Mouse (Mus musculus) cerebellum, adult 2 months (tissue): Measurements from ENCODE around the gene Arhgef3. TPM values are rescaled to one million over a fixed set of nuclear protein-coding genes. Genes with fewer than 3 reads are reported as not detected.
A peak's percentile ranks its signal among the peaks of the same experiment; 100 is the strongest.

Experiments used
- DNase-seq, 2 experiments: peaks; one replicate each; pipeline ENCODE4 v3.0.0; 2021
- H3K27ac ChIP-seq: fragments of 200-500 bp; 2 replicates; pipeline ENCODE4 v1.5.1; 2012; ENCODE audit warnings: low read length, control low read depth, inconsistent platforms; ENCODE audit not compliant: insufficient read depth
- H3K27me3 ChIP-seq: fragments of 200-500 bp; 2 replicates; pipeline ENCODE4 v1.6.1; 2012; ENCODE audit warnings: inconsistent platforms, mild to moderate bottlenecking, low read length, moderate library complexity; ENCODE audit not compliant: control insufficient read depth, insufficient read depth
- H3K4me1 ChIP-seq: fragments of 200-500 bp; 2 replicates; pipeline ENCODE4 v1.6.1; 2011; ENCODE audit warnings: low read length; ENCODE audit not compliant: control insufficient read depth, insufficient read depth
- H3K4me3 ChIP-seq: fragments of 200-500 bp; replicated peaks from 2 replicates; pipeline ENCODE3; 2011; ENCODE audit warnings: mild to moderate bottlenecking, low read depth, low read length, control low read depth; ENCODE audit not compliant: insufficient read depth
- CTCF ChIP-seq: fragments of 200-500 bp; IDR thresholded peaks from 2 replicates; pipeline ENCODE4 v1.5.1; 2011; ENCODE audit warnings: low read depth, mild to moderate bottlenecking, control low read depth, low read length, moderate library complexity, borderline replicate concordance; ENCODE audit not compliant: insufficient read depth
- POLR2A ChIP-seq: fragments of 200-500 bp; IDR thresholded peaks from 2 replicates; pipeline ENCODE4 v1.6.1; 2011; ENCODE audit warnings: low read length, control low read depth, borderline replicate concordance; ENCODE audit not compliant: insufficient read depth
- WGBS: fragments of 180-500 bp; shearing (Covaris S2); methylation state at CpG from one replicate; pipeline ENCODE4 v1.1.7; 2018; 5-methylcytosine and 5-hydroxymethylcytosine counted together
- polyA plus RNA-seq: library from polyadenylated mRNA; depleted of rRNA; stranded (reverse); fragments of >200 nt; gene quantifications from 2 replicates; pipeline ENCODE4 v1.2.3, GENCODE M21; 2012

Arhgef3 gene
- polyA plus RNA-seq, 1 experiment: 54.8 TPM

DNA sequence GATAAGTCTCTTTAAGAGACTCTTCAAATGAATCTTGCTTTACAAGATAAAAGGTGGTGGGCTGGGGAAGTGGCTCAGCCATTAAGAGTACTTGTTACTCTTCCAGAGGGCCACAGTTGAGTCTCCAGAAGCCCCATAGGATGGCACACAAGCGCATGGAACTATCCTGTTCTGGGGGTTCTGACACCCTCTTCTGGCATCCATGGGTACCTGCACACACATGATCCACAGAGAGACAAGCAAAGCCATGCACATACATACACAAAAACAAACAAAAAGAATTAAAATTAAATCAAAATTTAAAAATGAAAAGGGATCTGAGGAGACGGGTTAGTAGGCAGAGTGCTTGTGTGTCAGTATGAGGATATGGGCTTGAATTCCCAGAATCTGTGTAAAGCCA lies 278.0 kb downstream of the Arhgef3 start:
- Histone ChIP-seq H3K27ac (no peak overlapping the region), H3K4me3 (no peak overlapping the region), H3K4me1 (no peaks in the 10 kb centered on the region), H3K27me3 (no peaks in the 10 kb centered on the region)
- no peak for TF ChIP-seq POLR2A
- TF ChIP-seq CTCF: peak; percentile 41; the same call in 1 of the 2 replicates
- no peak for DNase-seq
- 95% methylated on average over 2 of the region's 2 CpGs for WGBS

DNA sequence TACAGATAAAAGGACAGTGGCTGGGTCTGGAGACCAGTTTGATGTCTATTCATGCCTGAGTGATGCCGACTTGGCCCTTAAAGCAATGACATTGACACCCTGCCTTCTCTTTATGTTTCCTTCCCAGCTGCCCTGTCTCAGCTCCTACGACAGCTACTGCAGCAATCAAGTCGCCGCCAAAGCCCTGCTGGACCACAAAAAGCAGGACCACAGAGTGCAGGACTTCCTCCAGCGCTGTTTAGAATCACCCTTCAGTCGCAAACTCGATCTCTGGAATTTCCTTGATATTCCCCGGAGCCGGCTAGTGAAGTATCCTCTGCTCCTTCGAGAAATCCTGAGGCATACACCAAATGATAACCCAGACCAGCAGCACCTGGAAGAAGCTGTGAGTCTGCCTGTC lies 279.1 kb downstream of the Arhgef3 start:
- no peaks in the 10 kb centered on the region for H3K27me3 ChIP-seq
- no peaks in the 10 kb centered on the region for H3K4me1 ChIP-seq
- no peak overlapping the region for H3K27ac ChIP-seq
- no peak overlapping the region for H3K4me3 ChIP-seq
- DNase-seq: no peak
- 72% methylated on average over 10 of the region's 10 CpGs for WGBS
- TF ChIP-seq POLR2A (no peak), CTCF (no peak)

DNA sequence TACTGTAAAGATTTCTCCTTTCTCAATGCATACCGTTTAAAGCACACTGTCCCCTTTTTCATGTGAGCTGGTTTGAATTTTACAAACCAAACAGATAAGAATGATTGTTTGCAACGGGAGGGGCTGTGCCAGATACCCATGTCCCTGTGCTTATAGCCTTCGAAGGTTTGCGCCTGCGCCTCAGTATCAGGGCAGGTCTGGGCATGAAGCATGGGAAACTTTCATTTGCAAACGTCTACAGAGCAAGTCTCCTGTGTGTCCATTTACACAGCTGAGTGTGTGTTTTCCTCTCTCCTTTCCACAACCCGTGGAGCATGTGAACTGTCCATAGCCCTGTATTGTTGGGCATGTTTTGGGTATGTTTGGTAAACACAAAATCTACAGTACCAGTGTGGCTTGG lies 281.7 kb downstream of the Arhgef3 start:
- WGBS: 86% methylated on average over 7 of the region's 7 CpGs
- TF ChIP-seq CTCF (no peak), POLR2A (no peak)
- DNase-seq: no peak
- Histone ChIP-seq H3K4me3 (no peak overlapping the region), H3K27me3 (no peaks in the 10 kb centered on the region), H3K4me1 (no peaks in the 10 kb centered on the region), H3K27ac (no peak overlapping the region)

DNA sequence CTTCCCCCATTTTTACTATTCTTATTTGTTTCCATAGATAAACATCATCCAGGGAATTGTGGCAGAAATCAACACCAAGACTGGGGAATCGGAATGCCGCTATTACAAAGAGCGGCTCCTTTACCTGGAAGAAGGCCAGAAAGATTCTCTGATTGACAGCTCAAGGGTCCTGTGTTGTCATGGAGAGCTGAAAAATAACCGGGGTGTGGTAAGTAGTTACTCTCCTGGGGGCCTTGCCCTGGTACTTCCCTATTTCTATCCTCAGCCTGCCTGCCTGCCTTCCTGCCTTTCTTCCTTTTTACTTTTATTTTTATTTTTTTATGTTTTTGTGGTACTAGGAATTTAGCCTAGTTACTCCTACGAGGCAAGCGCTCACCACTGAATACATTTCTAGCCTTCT lies 282.8 kb downstream of the Arhgef3 start:
- whole genome bisulfite sequencing: 61% methylated on average over 6 of the region's 6 CpGs

DNA sequence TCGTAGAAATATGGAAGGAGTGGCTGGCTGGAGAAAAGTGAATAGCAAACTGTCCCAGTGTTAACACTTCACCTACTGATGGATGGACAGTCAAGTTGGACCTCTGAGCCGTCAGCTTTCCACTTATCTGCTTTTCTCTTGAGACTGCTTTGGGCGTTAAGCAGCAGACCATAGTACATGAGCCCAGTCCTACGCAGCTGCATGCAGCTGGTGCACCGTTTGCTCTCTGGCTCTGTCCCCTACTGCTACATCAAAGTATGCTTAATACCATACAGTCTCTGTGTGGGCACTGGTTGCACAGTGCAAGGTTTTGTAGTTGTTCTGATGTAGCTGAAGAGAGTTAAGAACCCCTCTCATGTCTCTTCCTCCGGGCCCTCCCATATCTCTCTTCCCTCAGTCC lies 285.8 kb downstream of the Arhgef3 start:
- H3K4me3 ChIP-seq: no peak overlapping the region
- no peak for DNase-seq
- 86% methylated on average over 6 of the region's 6 CpGs for WGBS
- no peak overlapping the region for H3K27ac ChIP-seq
- H3K4me1 ChIP-seq: no peaks in the 10 kb centered on the region
- TF ChIP-seq POLR2A (no peak), CTCF (no peak)
- no peaks in the 10 kb centered on the region for H3K27me3 ChIP-seq

More for the DNA sequence above, 282.8 kb downstream of the Arhgef3 start:
- Histone ChIP-seq H3K4me1 (no peaks in the 10 kb centered on the region), H3K4me3 (no peak overlapping the region), H3K27me3 (no peaks in the 10 kb centered on the region), H3K27ac (no peak overlapping the region)
- DNase-seq: no peak
- TF ChIP-seq CTCF: no peak
- TF ChIP-seq POLR2A: no peak

DNA sequence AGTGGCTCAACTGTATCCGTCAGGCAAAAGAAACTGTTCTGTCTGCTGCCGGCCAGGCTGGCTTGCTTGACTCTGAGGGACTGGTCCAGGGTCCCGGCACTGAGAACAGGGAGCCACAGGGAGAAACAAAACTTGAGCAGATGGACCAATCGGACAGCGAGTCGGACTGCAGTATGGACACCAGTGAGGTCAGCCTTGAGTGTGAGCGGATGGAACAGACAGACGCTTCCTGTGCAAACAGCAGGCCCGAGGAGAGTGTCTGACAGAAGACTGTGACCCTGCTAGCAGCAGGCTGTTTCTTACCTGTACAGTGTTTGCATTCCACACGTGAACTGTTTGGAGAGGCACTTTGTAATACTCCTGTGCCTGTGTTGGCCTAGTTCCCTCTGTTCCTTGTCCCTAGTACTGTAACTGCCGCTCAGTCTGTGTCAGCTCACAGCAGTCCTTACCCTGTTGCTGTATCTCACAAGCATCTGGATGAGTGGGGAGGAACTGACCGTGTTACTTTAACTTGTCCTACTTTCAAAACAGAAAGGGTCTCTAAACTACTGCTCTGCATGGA lies 287.1 kb downstream of the Arhgef3 start:
- no peak for TF ChIP-seq CTCF
- TF ChIP-seq POLR2A: no peak
- H3K4me1 ChIP-seq: no peaks in the 10 kb centered on the region
- 84% methylated on average over 12 of the region's 12 CpGs for WGBS

DNA sequence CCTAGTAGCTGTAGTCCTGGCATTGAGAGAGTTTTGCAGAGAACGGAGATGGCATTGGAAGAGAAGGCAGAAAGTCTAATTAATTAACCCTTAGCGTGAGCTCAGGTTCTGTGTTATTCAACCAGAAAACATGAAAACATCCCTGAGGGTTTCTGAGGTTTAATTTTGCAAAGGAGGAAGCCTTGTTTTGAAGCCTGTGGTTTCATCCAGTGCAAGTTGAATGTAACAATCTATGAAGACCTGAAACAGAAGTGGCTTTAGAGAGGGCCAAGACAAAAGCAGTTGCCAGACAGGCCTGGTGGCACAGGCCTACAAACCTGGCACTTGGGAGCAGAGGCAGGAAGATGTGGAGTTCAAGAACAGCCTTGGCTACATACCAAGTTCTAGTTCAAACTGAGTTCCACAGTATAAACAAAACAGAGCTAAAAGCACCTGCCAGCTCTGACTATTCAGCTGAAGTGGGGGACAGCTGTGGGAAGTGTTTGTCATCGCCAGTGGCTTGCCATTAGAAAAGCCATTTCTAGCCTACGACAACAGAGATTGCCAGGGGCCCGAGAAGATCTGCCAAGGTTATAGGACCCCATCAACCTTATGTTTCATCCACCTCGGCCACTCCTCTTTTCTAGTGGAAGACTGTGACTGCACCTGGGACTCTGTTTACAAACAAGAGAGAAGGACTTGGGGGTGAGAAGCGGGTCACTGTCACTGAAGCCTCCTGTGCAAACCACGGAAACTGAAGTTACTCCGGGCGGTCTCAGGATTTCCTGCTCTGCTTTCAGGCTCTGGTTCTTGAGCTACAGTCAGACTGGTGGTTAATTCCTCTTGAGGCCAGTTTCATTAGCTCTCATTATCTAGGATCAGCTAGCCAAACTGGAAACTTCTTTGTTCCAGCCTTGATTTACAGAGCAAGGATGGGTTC lies 287.9 kb downstream of the Arhgef3 start:
- H3K4me1 ChIP-seq: no peaks in the 10 kb centered on the region
- H3K4me3 ChIP-seq: no peak overlapping the region
- TF ChIP-seq POLR2A (no peak), CTCF (no peak)
- 62% methylated on average over 10 of the region's 10 CpGs for WGBS
- no peak for DNase-seq
- no peak overlapping the region for H3K27ac ChIP-seq
- H3K27me3 ChIP-seq: no peaks in the 10 kb centered on the region

More for the DNA sequence above, 287.1 kb downstream of the Arhgef3 start:
- no peak overlapping the region for H3K4me3 ChIP-seq
- no peaks in the 10 kb centered on the region for H3K27me3 ChIP-seq
- no peak overlapping the region for H3K27ac ChIP-seq
- DNase-seq: no peak

DNA sequence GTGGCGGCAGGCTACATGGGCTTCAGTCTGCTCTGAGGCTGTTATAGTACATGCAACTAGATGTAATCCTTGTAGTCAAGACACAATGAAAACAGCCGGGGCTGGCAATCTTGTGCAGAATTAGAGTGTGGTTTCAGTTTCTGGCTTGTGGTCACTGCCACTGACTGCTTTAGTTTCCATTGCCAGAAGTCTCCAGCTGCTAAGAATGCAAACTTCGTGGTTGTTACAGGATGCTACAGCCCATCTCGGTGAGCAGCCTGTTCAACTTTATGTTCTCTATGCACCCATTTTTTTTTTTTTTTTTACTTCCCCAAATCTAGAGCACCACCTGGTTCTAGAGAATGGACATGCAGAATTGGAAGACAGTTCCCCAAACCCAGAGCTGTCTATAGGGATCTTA lies 290.8 kb downstream of the Arhgef3 start:
- Histone ChIP-seq H3K27me3 (no peaks in the 10 kb centered on the region), H3K4me3 (no peak overlapping the region), H3K27ac (no peak overlapping the region), H3K4me1 (no peaks in the 10 kb centered on the region)
- DNase-seq: no peak
- TF ChIP-seq CTCF: no peak
- TF ChIP-seq POLR2A: no peak
- 43% methylated on average over 4 of the region's 4 CpGs for WGBS
